In genomic region chr11:97804841-97805661, GRCm38 (mm10) we compare ENCODE assay signal across 9 mouse cellular contexts. TPM values are rescaled to one million over a fixed set of nuclear protein-coding genes. Genes with fewer than 3 reads are reported as not detected.
A peak's percentile ranks its signal among the peaks of the same experiment; 100 is the strongest.
DNase-seq lines count a peak whose midpoint lies in the region; ATAC-seq and TF ChIP-seq lines count a peak whose summit lies in the region.
"Had no signal": no experiment of that assay in that cellular context is flagged by ENCODE, and none has a peak within 500 bp of the region (broad histone marks: within the 10 kb centered on the region; RNA-seq: fewer than 3 reads in every experiment).

No protein-coding gene starts in this region.

- intact Hi-C loops in heart, postnatal 25 days (cut with DNase I), result no loop called here

- peak overlapping the region; percentile 47 for H3K27ac ChIP-seq in heart, postnatal 0 days (ENCODE audit: low read depth)
- H3K27ac ChIP-seq in liver, embryonic 12.5 days, result peak overlapping the region; percentile 55
- peak overlapping the region; percentile 84 for H3K27ac ChIP-seq in stomach, embryonic 16.5 days (ENCODE audit: low read length)

- peaks cover 72% of the 10 kb centered on the region for H3K4me1 ChIP-seq in heart, postnatal 0 days (ENCODE audit: control insufficient read depth, insufficient read depth)
- H3K4me1 ChIP-seq in liver, embryonic 12.5 days, result peaks cover 92% of the 10 kb centered on the region
- H3K4me1 ChIP-seq in stomach, embryonic 16.5 days (ENCODE audit: control insufficient read depth, insufficient read depth, low read length), result peaks cover 76% of the 10 kb centered on the region

- TF ChIP-seq CTCF in heart, postnatal 0 days (IDR thresholded peaks at IDR 0.05; ENCODE audit: low read depth), result no peak

- peaks cover 11% of the 10 kb centered on the region; the same call in 1 of the 2 replicates for H3K36me3 ChIP-seq in heart, postnatal 0 days (replicated peaks; ENCODE audit: control insufficient read depth, insufficient read depth, low read length)
- H3K36me3 ChIP-seq in liver, embryonic 12.5 days, result peaks cover 21% of the 10 kb centered on the region
- H3K36me3 ChIP-seq in stomach, embryonic 16.5 days (ENCODE audit: control insufficient read depth, insufficient read depth, low read length), result no peaks in the 10 kb centered on the region

- no peak overlapping the region for H3K9ac ChIP-seq in heart, postnatal 0 days (replicated peaks; ENCODE audit: low read depth, low read length)
- H3K9ac ChIP-seq in liver, embryonic 12.5 days, result no peak overlapping the region
- peak overlapping the region; percentile 51 for H3K9ac ChIP-seq in stomach, embryonic 16.5 days (ENCODE audit: low read length)

- ATAC-seq in heart, postnatal 0 days (ENCODE audit: insufficient read depth, low read depth), result peak; percentile 12; the same call in 1 of the 2 replicates
- no peak for ATAC-seq in liver, embryonic 12.5 days
- ATAC-seq in stomach, embryonic 16.5 days (ENCODE audit: insufficient read depth, low FRiP score), result 0 out of 2 replicates have a peak, but pooled peaks have one; percentile 4
- no peak for ATAC-seq in granulocyte monocyte progenitor cell, adult 5-6 weeks (replicated peaks; ENCODE audit: poor library complexity, severe bottlenecking)

- peak overlapping the region; percentile 43 for H3K4me2 ChIP-seq in heart, postnatal 0 days (ENCODE audit: low read depth, low read length)
- H3K4me2 ChIP-seq in liver, embryonic 12.5 days, result peak overlapping the region; percentile 21
- H3K4me2 ChIP-seq in stomach, embryonic 16.5 days (ENCODE audit: low read depth, low read length), result peak overlapping the region; percentile 44

- H3K9me3 ChIP-seq in heart, postnatal 0 days (replicated peaks; ENCODE audit: control insufficient read depth, low read length), result no peaks in the 10 kb centered on the region
- no peaks in the 10 kb centered on the region for H3K9me3 ChIP-seq in liver, embryonic 12.5 days (replicated peaks)
- no peaks in the 10 kb centered on the region for H3K9me3 ChIP-seq in stomach, embryonic 16.5 days (replicated peaks; ENCODE audit: control insufficient read depth, low read length)

- peak; percentile 45 to 48 for DNase-seq in heart, adult 18-20 months
- no peak for DNase-seq in heart, postnatal 25 days (ENCODE audit: low spot score)
- peak; percentile 66 for DNase-seq in adrenal gland, postnatal 14 days
- DNase-seq in heart, postnatal 0 days (ENCODE audit: low spot score), result peak; percentile 64
- no peak for DNase-seq in natural killer cell, adult 2 months (ENCODE audit: low spot score in 2 of 2)

- H3K27me3 ChIP-seq in heart, postnatal 0 days (ENCODE audit: control insufficient read depth, insufficient read depth, low read length), result no peaks in the 10 kb centered on the region
- H3K27me3 ChIP-seq in liver, embryonic 12.5 days (replicated peaks), result no peaks in the 10 kb centered on the region
- no peaks in the 10 kb centered on the region for H3K27me3 ChIP-seq in stomach, embryonic 16.5 days (ENCODE audit: control insufficient read depth, insufficient read depth, low read length)

- 3% methylated on average over 9 of the region's 9 CpGs for WGBS in heart, postnatal 0 days
- 41% methylated on average over 9 of the region's 9 CpGs for WGBS in liver, embryonic 12.5 days (ENCODE audit: insufficient replicate concordance)
- 8% methylated on average over 9 of the region's 9 CpGs for WGBS in stomach, embryonic 16.5 days

- no peak overlapping the region for H3K4me3 ChIP-seq in heart, postnatal 0 days (ENCODE audit: low read depth, low read length)
- no peak overlapping the region for H3K4me3 ChIP-seq in liver, embryonic 12.5 days
- peak overlapping the region; percentile 14 for H3K4me3 ChIP-seq in stomach, embryonic 16.5 days (replicated peaks; ENCODE audit: low read length)

- no peak for TF ChIP-seq EP300 in heart, postnatal 0 days (IDR thresholded peaks at IDR 0.05; ENCODE audit: low read depth)

RNA-seq across cellular contexts. Expression of gene Lasp1, which starts 6.3 kb away (rescaled TPM):
- total RNA-seq in heart, adult 18-20 months (2021), result 10 to 100 TPM; 34.9 to 36.6 TPM
- 10 to 100 TPM; 41.3 to 46.2 TPM for total RNA-seq in heart, postnatal 25 days (2021)
- 98.2 and 107 TPM in 2 replicates for total RNA-seq in adrenal gland, postnatal 14 days (2021)
- total RNA-seq in heart, postnatal 0 days (2014; rRNA removed; ENCODE audit: low replicate concordance), result 34.2 and 45.7 TPM in 2 replicates
- polyA plus RNA-seq in heart, postnatal 0 days (2015; fragmentation: Nextera tagmentation; extraction: Ambion mirVana), result 26.5 and 27.8 TPM in 2 replicates
- 36.9 and 37.6 TPM in 2 replicates for polyA plus RNA-seq in liver, embryonic 12.5 days (2016; fragmentation: Nextera tagmentation; extraction: Ambion mirVana)
- polyA plus RNA-seq in stomach, embryonic 16.5 days (2015; fragmentation: Nextera tagmentation; extraction: Ambion mirVana), result 130 and 143 TPM in 2 replicates
- 60.5 and 60.7 TPM in 2 replicates for total RNA-seq in granulocyte monocyte progenitor cell, adult 5-6 weeks (2014; fragmentation: Nextera tagmentation)
- total RNA-seq in granulocyte monocyte progenitor cell, adult 5-6 weeks (2017), result 92.5 and 124 TPM in 2 replicates

RNA-seq across cellular contexts. Expression of gene Rpl23, which starts 22.8 kb away (rescaled TPM):
- 100 to 1,000 TPM; 505 to 584 TPM for total RNA-seq in heart, adult 18-20 months (2021)
- 100 to 1,000 TPM; 454 to 515 TPM for total RNA-seq in heart, postnatal 25 days (2021)
- total RNA-seq in adrenal gland, postnatal 14 days (2021), result 809 and 980 TPM in 2 replicates
- 192 and 208 TPM in 2 replicates for total RNA-seq in heart, postnatal 0 days (2014; rRNA removed; ENCODE audit: low replicate concordance)
- 394 and 409 TPM in 2 replicates for polyA plus RNA-seq in heart, postnatal 0 days (2015; fragmentation: Nextera tagmentation; extraction: Ambion mirVana)
- 462 and 473 TPM in 2 replicates for polyA plus RNA-seq in liver, embryonic 12.5 days (2016; fragmentation: Nextera tagmentation; extraction: Ambion mirVana)
- 439 and 586 TPM in 2 replicates for polyA plus RNA-seq in stomach, embryonic 16.5 days (2015; fragmentation: Nextera tagmentation; extraction: Ambion mirVana)
- total RNA-seq in granulocyte monocyte progenitor cell, adult 5-6 weeks (2014; fragmentation: Nextera tagmentation), result 2,177 and 2,335 TPM in 2 replicates
- total RNA-seq in granulocyte monocyte progenitor cell, adult 5-6 weeks (2017), result 2,263 and 3,329 TPM in 2 replicates

RNA-seq across cellular contexts. Expression of gene 1700001P01Rik, which starts 29.3 kb away (rescaled TPM):
- total RNA-seq in heart, adult 18-20 months (2021), result not detected
- total RNA-seq in heart, postnatal 25 days (2021), result not detected
- not detected in 2 replicates for total RNA-seq in adrenal gland, postnatal 14 days (2021)
- total RNA-seq in heart, postnatal 0 days (2014; rRNA removed; ENCODE audit: low replicate concordance), result not detected in 2 replicates
- not detected in 2 replicates for polyA plus RNA-seq in heart, postnatal 0 days (2015; fragmentation: Nextera tagmentation; extraction: Ambion mirVana)
- polyA plus RNA-seq in liver, embryonic 12.5 days (2016; fragmentation: Nextera tagmentation; extraction: Ambion mirVana), result not detected in 2 replicates
- not detected in 2 replicates for polyA plus RNA-seq in stomach, embryonic 16.5 days (2015; fragmentation: Nextera tagmentation; extraction: Ambion mirVana)
- total RNA-seq in granulocyte monocyte progenitor cell, adult 5-6 weeks (2014; fragmentation: Nextera tagmentation), result not detected in 2 replicates
- total RNA-seq in granulocyte monocyte progenitor cell, adult 5-6 weeks (2017), result not detected in 2 replicates

RNA-seq across cellular contexts. Expression of gene B230217C12Rik, which starts 35.5 kb away (rescaled TPM):
- total RNA-seq in heart, adult 18-20 months (2021), result under 1 TPM; 0.51 to 0.55 TPM
- under 1 TPM; 0.83 to 0.87 TPM for total RNA-seq in heart, postnatal 25 days (2021)
- total RNA-seq in adrenal gland, postnatal 14 days (2021), result 2.4 and 3.5 TPM in 2 replicates
- total RNA-seq in heart, postnatal 0 days (2014; rRNA removed; ENCODE audit: low replicate concordance), result 0.23 and 1.4 TPM in 2 replicates
- 0.97 and 1.6 TPM in 2 replicates for polyA plus RNA-seq in heart, postnatal 0 days (2015; fragmentation: Nextera tagmentation; extraction: Ambion mirVana)
- polyA plus RNA-seq in liver, embryonic 12.5 days (2016; fragmentation: Nextera tagmentation; extraction: Ambion mirVana), result 1.1 and 1.3 TPM in 2 replicates
- 3.7 and 3.8 TPM in 2 replicates for polyA plus RNA-seq in stomach, embryonic 16.5 days (2015; fragmentation: Nextera tagmentation; extraction: Ambion mirVana)
- 3.8 TPM in 1 of 2 replicates, not detected in the other for total RNA-seq in granulocyte monocyte progenitor cell, adult 5-6 weeks (2014; fragmentation: Nextera tagmentation)
- total RNA-seq in granulocyte monocyte progenitor cell, adult 5-6 weeks (2017), result 1.3 TPM in 1 of 2 replicates, not detected in the other
- total RNA-seq: MEL had no signal

RNA-seq across cellular contexts. Expression of gene Cwc25, which starts 38.7 kb away (rescaled TPM):
- total RNA-seq in heart, adult 18-20 months (2021), result 1 to 10 TPM; 6.4 to 8.4 TPM
- total RNA-seq in heart, postnatal 25 days (2021), result 1 to 10 TPM; 7.0 to 7.2 TPM
- total RNA-seq in adrenal gland, postnatal 14 days (2021), result 17.6 and 18.7 TPM in 2 replicates
- 3.2 and 3.5 TPM in 2 replicates for total RNA-seq in heart, postnatal 0 days (2014; rRNA removed; ENCODE audit: low replicate concordance)
- polyA plus RNA-seq in heart, postnatal 0 days (2015; fragmentation: Nextera tagmentation; extraction: Ambion mirVana), result 7.7 and 8.2 TPM in 2 replicates
- 10.7 and 10.9 TPM in 2 replicates for polyA plus RNA-seq in liver, embryonic 12.5 days (2016; fragmentation: Nextera tagmentation; extraction: Ambion mirVana)
- polyA plus RNA-seq in stomach, embryonic 16.5 days (2015; fragmentation: Nextera tagmentation; extraction: Ambion mirVana), result 15.0 and 16.3 TPM in 2 replicates
- 9.0 and 13.0 TPM in 2 replicates for total RNA-seq in granulocyte monocyte progenitor cell, adult 5-6 weeks (2014; fragmentation: Nextera tagmentation)
- 16.3 and 18.9 TPM in 2 replicates for total RNA-seq in granulocyte monocyte progenitor cell, adult 5-6 weeks (2017)

Comparison
In these comparisons a context has a peak if more than half of its experiments do, and no peak if none do; other contexts are left out.
1. DNase-seq: peak in heart, adult 18-20 months (2 of 2), adrenal gland, postnatal 14 days (single experiment) and heart, postnatal 0 days (single experiment); none in heart, postnatal 25 days (single experiment) and natural killer cell, adult 2 months (0 of 2).
2. ATAC-seq: peak in heart, postnatal 0 days (single experiment) and stomach, embryonic 16.5 days (single experiment); none in liver, embryonic 12.5 days (single experiment) and granulocyte monocyte progenitor cell, adult 5-6 weeks (single experiment).
3. Peak in every context shown above with its lines, with median percentiles within 50 percentile points of each other: H3K27ac ChIP-seq and H3K4me2 ChIP-seq.